Mouse (Mus musculus) brain, adult 2 months (tissue): ENCODE results near the gene Ints7.

Source experiments
- DNase-seq: peaks from one replicate; pipeline ENCODE4 v3.0.0; 2011; ENCODE audit warnings: low read depth, low spot score

The Ints7 gene

GRCm38 (mm10) chr1:191575458-191576247 lies at the start of gene Ints7, which contains the start of gene Dtl:
Gene Ints7 (plus strand): TSS chr1:191575636.
Gene Dtl (minus strand): TSS chr1:191575544.
- peak; percentile 100 for DNase-seq

GRCm38 (mm10) chr1:191527089-191527488 lies 48.3 kb upstream of the Ints7 start:
- peak; percentile 84 for DNase-seq

GRCm38 (mm10) chr1:191527921-191528612 lies 47.4 kb upstream of the Ints7 start:
- peak; percentile 66 for DNase-seq

GRCm38 (mm10) chr1:191529406-191529805 lies 46.0 kb upstream of the Ints7 start:
- DNase-seq = no peak

- DNase-seq = no peak
Measured at GRCm38 (mm10) chr1:191531023-191531422, 44.4 kb upstream of the Ints7 start.

GRCm38 (mm10) chr1:191534896-191535295 lies 40.5 kb upstream of the Ints7 start:
- no peak for DNase-seq

- DNase-seq = peak; percentile 32
Measured at GRCm38 (mm10) chr1:191540300-191540699, 35.1 kb upstream of the Ints7 start.

- peak; percentile 90 for DNase-seq
Measured at GRCm38 (mm10) chr1:191541014-191541413, 34.4 kb upstream of the Ints7 start.

GRCm38 (mm10) chr1:191541619-191542018 lies 33.8 kb upstream of the Ints7 start:
- peak; percentile 19 for DNase-seq

GRCm38 (mm10) chr1:191543747-191544146 lies 31.7 kb upstream of the Ints7 start:
- DNase-seq = no peak

- no peak for DNase-seq
Measured at GRCm38 (mm10) chr1:191550786-191551185, 24.6 kb upstream of the Ints7 start.

- DNase-seq = no peak
Measured at GRCm38 (mm10) chr1:191557109-191557508, 18.3 kb upstream of the Ints7 start.

- peak; percentile 55 for DNase-seq
Measured at GRCm38 (mm10) chr1:191559779-191560178, 15.7 kb upstream of the Ints7 start.

- DNase-seq = peak; percentile 75
Measured at GRCm38 (mm10) chr1:191562823-191563365, 12.5 kb upstream of the Ints7 start.

- DNase-seq = peak; percentile 40
Measured at GRCm38 (mm10) chr1:191567859-191568258, 7.6 kb upstream of the Ints7 start.

- DNase-seq = no peak
Measured at GRCm38 (mm10) chr1:191569625-191570024, 5.8 kb upstream of the Ints7 start.

GRCm38 (mm10) chr1:191570415-191570814 lies 5.0 kb upstream of the Ints7 start:
- no peak for DNase-seq

- no peak for DNase-seq
Measured at GRCm38 (mm10) chr1:191573906-191574639, 1.4 kb upstream of the Ints7 start.

GRCm38 (mm10) chr1:191574871-191575457 lies 472 bp upstream of the Ints7 start:
- DNase-seq = no peak

GRCm38 (mm10) chr1:191579524-191579923 lies 4.1 kb downstream of the Ints7 start:
- no peak for DNase-seq

GRCm38 (mm10) chr1:191581641-191582040 lies 6.2 kb downstream of the Ints7 start:
- DNase-seq = no peak
